Mouse (Mus musculus) thymus, adult 2 months (tissue): ENCODE data around the gene Zfp715.

Source experiments
- CTCF ChIP-seq: fragments of 200-500 bp; IDR thresholded peaks from 2 replicates; pipeline ENCODE4 v1.5.1; 2012; ENCODE audit warnings: mild to moderate bottlenecking, control low read depth, low read length, moderate library complexity, borderline replicate concordance; ENCODE audit not compliant: control insufficient read depth, poor library complexity, insufficient read depth; ENCODE audit errors: extremely low read depth
- POLR2A ChIP-seq: fragments of 200-500 bp; IDR thresholded peaks from 2 replicates; pipeline ENCODE4 v1.6.1; 2012; ENCODE audit warnings: mild to moderate bottlenecking, low read length, control low read depth, moderate library complexity; ENCODE audit not compliant: control insufficient read depth, poor library complexity, insufficient read depth; ENCODE audit errors: extremely low read depth

- TF ChIP-seq CTCF (no peak), POLR2A (no peak)
Measured at GRCm38 (mm10) chr7:43333203-43333602, 20.1 kb upstream of the Zfp715 start.
